Mouse (Mus musculus) MEL (cell line): ENCODE results near the gene Dot1l. TPM values are rescaled to one million over a fixed set of nuclear protein-coding genes. Genes with fewer than 3 reads are reported as not detected.

Experiments used
- DNase-seq: peaks from one replicate; pipeline ENCODE4 v3.0.0; 2011; ENCODE audit warnings: low read depth, low spot score
- H3K27ac ChIP-seq: 2 replicates; pipeline ENCODE4 v1.5.1; 2012; ENCODE audit warnings: low read depth, mild to moderate bottlenecking, control low read depth, low read length, moderate library complexity; ENCODE audit not compliant: control insufficient read depth
- H3K27me3 ChIP-seq, 2 experiments: fragments of 150-350 bp in 1 of 2; sonication (generic) in 1 of 2; 2 replicates each; pipeline ENCODE4 v1.6.1; 2012; ENCODE audit warnings: low read length in 2 of 2, mild to moderate bottlenecking in 2 of 2, improper control_type of control experiment in 1 of 2, moderate library complexity in 1 of 2; ENCODE audit not compliant: insufficient read depth in 2 of 2, control insufficient read depth in 1 of 2
- H3K36me3 ChIP-seq, 2 experiments: 2 replicates each; pipeline ENCODE4 v1.6.1; 2012 to 2014; ENCODE audit warnings: low read length in 2 of 2, improper control_type of control experiment in 1 of 2, inconsistent platforms in 1 of 2, mild to moderate bottlenecking in 1 of 2; ENCODE audit not compliant: insufficient read depth in 2 of 2, control insufficient read depth in 1 of 2
- H3K4me1 ChIP-seq, 2 experiments: fragments of 150-350 bp in 1 of 2; sonication (generic) in 1 of 2; 2 replicates each; pipeline ENCODE4 v1.6.1; 2012; ENCODE audit warnings: low read length in 2 of 2, improper control_type of control experiment in 1 of 2, mild to moderate bottlenecking in 1 of 2; ENCODE audit not compliant: insufficient read depth in 2 of 2, control insufficient read depth in 1 of 2
- H3K4me3 ChIP-seq, 2 experiments: fragments of 150-350 bp in 1 of 2; sonication (generic) in 1 of 2; 2 replicates each; pipeline ENCODE4 v1.5.1; 2012; ENCODE audit warnings: low read depth in 2 of 2, low read length in 2 of 2, mild to moderate bottlenecking in 2 of 2, moderate library complexity in 2 of 2, control low read depth in 1 of 2, improper control_type of control experiment in 1 of 2; ENCODE audit not compliant: control insufficient read depth in 1 of 2, insufficient read depth in 1 of 2
- H3K79me2 ChIP-seq: 2 replicates; pipeline ENCODE4 v1.6.1; 2012; ENCODE audit warnings: mild to moderate bottlenecking, low read length, moderate library complexity; ENCODE audit not compliant: control insufficient read depth, poor library complexity, insufficient read depth
- H3K9ac ChIP-seq: 2 replicates; pipeline ENCODE4 v1.6.1; 2012; ENCODE audit warnings: low read depth, mild to moderate bottlenecking, control low read depth, low read length, moderate library complexity; ENCODE audit not compliant: control insufficient read depth, poor library complexity, severe bottlenecking
- H3K9me3 ChIP-seq: fragments of 150-350 bp; sonication (generic); replicated peaks from 2 replicates; pipeline ENCODE4 v1.6.1; 2012; ENCODE audit warnings: mild to moderate bottlenecking, low read length, improper control_type of control experiment, moderate library complexity; ENCODE audit not compliant: insufficient read depth
- CHD1 ChIP-seq: IDR thresholded peaks from 2 replicates; pipeline ENCODE4 v1.6.1; 2012; ENCODE audit warnings: low read depth, mild to moderate bottlenecking, inconsistent platforms, low read length, improper control_type of control experiment
- CHD2 ChIP-seq: IDR thresholded peaks from 2 replicates; pipeline ENCODE4 v1.6.1; 2011; ENCODE audit warnings: low read length, improper control_type of control experiment
- EP300 ChIP-seq, 2 experiments: IDR thresholded peaks; 2 replicates each; pipeline ENCODE4 v1.6.1; 2011; ENCODE audit warnings: improper control_type of control experiment in 2 of 2, low read length in 2 of 2, low read depth in 1 of 2, mild to moderate bottlenecking in 1 of 2
- GABPA ChIP-seq: IDR thresholded peaks from 2 replicates; pipeline ENCODE4 v1.6.1; 2012; ENCODE audit warnings: low read depth, mild to moderate bottlenecking, inconsistent platforms, low read length, improper control_type of control experiment, moderate library complexity
- HCFC1 ChIP-seq: IDR thresholded peaks from 2 replicates; pipeline ENCODE4 v1.6.1; 2012; ENCODE audit warnings: low read depth, mild to moderate bottlenecking, inconsistent platforms, low read length, improper control_type of control experiment, moderate library complexity
- JUND ChIP-seq: IDR thresholded peaks from 2 replicates; pipeline ENCODE4 v1.6.1; 2011; ENCODE audit warnings: low read depth, mild to moderate bottlenecking, improper control_type of control experiment, low read length
- KAT2A ChIP-seq: conservative IDR thresholded peaks from 2 replicates; pipeline ENCODE4 v1.6.1; 2012; ENCODE audit warnings: low read depth, low read length, improper control_type of control experiment, inconsistent platforms
- MAX ChIP-seq: IDR thresholded peaks from 2 replicates; pipeline ENCODE4 v1.6.1; 2011; ENCODE audit warnings: low read length, improper control_type of control experiment
- MAZ ChIP-seq: IDR thresholded peaks from 2 replicates; pipeline ENCODE4 v1.6.1; 2012; ENCODE audit warnings: low read depth, mild to moderate bottlenecking, inconsistent platforms, low read length, improper control_type of control experiment
- MXI1 ChIP-seq: IDR thresholded peaks from 2 replicates; pipeline ENCODE4 v1.6.1; 2011; ENCODE audit warnings: mild to moderate bottlenecking, low read depth, low read length, improper control_type of control experiment
- MYB ChIP-seq: IDR thresholded peaks from 2 replicates; pipeline ENCODE4 v1.6.1; 2011; ENCODE audit warnings: mild to moderate bottlenecking, low read depth, low read length, improper control_type of control experiment
- MYC ChIP-seq: IDR thresholded peaks from 2 replicates; pipeline ENCODE4 v1.6.1; 2011; ENCODE audit warnings: low read depth, mild to moderate bottlenecking, low read length, improper control_type of control experiment, moderate library complexity
- NELFE ChIP-seq: IDR thresholded peaks from 2 replicates; pipeline ENCODE4 v1.6.1; 2011; ENCODE audit warnings: low read depth, low read length, improper control_type of control experiment
- NRF1 ChIP-seq: IDR thresholded peaks from 2 replicates; pipeline ENCODE4 v1.6.1; 2014; ENCODE audit warnings: low read depth, mild to moderate bottlenecking, inconsistent platforms, low read length, improper control_type of control experiment, moderate library complexity; ENCODE audit not compliant: poor library complexity, insufficient read depth, severe bottlenecking
- POLR2A ChIP-seq, 2 experiments: IDR thresholded peaks; 2 replicates each; pipeline ENCODE4 v1.6.1; 2011 to 2012; ENCODE audit warnings: low read length in 2 of 2, mild to moderate bottlenecking in 2 of 2, control low read depth in 1 of 2, improper control_type of control experiment in 1 of 2, low read depth in 1 of 2, moderate library complexity in 1 of 2; ENCODE audit not compliant: control insufficient read depth in 1 of 2, insufficient read depth in 1 of 2, poor library complexity in 1 of 2
- POLR2AphosphoS2 ChIP-seq: IDR thresholded peaks from 2 replicates; pipeline ENCODE4 v1.6.1; 2011; ENCODE audit warnings: low read length, improper control_type of control experiment
- POLR2AphosphoS5 ChIP-seq: IDR thresholded peaks from 2 replicates; pipeline ENCODE4 v1.6.1; 2012; ENCODE audit warnings: low read depth, borderline replicate concordance, mild to moderate bottlenecking, inconsistent platforms, low read length, moderate library complexity, mixed read lengths
- RAD21 ChIP-seq: IDR thresholded peaks from 2 replicates; pipeline ENCODE4 v1.6.1; 2011; ENCODE audit warnings: mild to moderate bottlenecking, low read depth, low read length, improper control_type of control experiment
- TAL1 ChIP-seq: IDR thresholded peaks from 2 replicates; pipeline ENCODE4 v1.6.1; 2012; ENCODE audit warnings: mild to moderate bottlenecking, inconsistent platforms, low read length, moderate library complexity, mixed read lengths
- TCF12 ChIP-seq: IDR thresholded peaks from 2 replicates; pipeline ENCODE4 v1.6.1; 2014; ENCODE audit warnings: low read depth, mild to moderate bottlenecking, inconsistent platforms, low read length, improper control_type of control experiment, moderate library complexity
- USF1 ChIP-seq: IDR thresholded peaks from 2 replicates; pipeline ENCODE4 v1.6.1; 2014; ENCODE audit warnings: low read depth, mild to moderate bottlenecking, inconsistent platforms, low read length, improper control_type of control experiment, moderate library complexity
- ZC3H11A ChIP-seq: IDR thresholded peaks from 2 replicates; pipeline ENCODE4 v1.6.1; 2012; ENCODE audit warnings: low read depth, mild to moderate bottlenecking, inconsistent platforms, low read length, improper control_type of control experiment
- ZKSCAN1 ChIP-seq: IDR thresholded peaks from 2 replicates; pipeline ENCODE4 v1.6.1; 2012; ENCODE audit warnings: low read depth, mild to moderate bottlenecking, inconsistent platforms, low read length, improper control_type of control experiment, moderate library complexity
- ZMIZ1 ChIP-seq: IDR thresholded peaks from 2 replicates; pipeline ENCODE4 v1.6.1; 2012; ENCODE audit warnings: low read depth, mild to moderate bottlenecking, inconsistent platforms, low read length, improper control_type of control experiment, moderate library complexity
- ZNF384 ChIP-seq: IDR thresholded peaks from 2 replicates; pipeline ENCODE4 v1.6.1; 2012; ENCODE audit warnings: low read depth, mild to moderate bottlenecking, inconsistent platforms, low read length, improper control_type of control experiment
- polyA plus RNA-seq, 2 experiments: library from polyadenylated mRNA; stranded (reverse) in 1 of 2; unstranded in 1 of 2; fragments of >175 nt in 1 of 2; fragments of >200 nt in 1 of 2; gene quantifications; 2 replicates each; pipeline versions ENCODE4 v1.2.1 to v1.2.4; 2012; ENCODE audit warnings: low replicate concordance in 2 of 2, low read depth in 1 of 2; ENCODE audit not compliant: insufficient read length in 2 of 2, insufficient read depth in 1 of 2, missing spikeins in 1 of 2
- total RNA-seq: library from RNA; depleted of rRNA; stranded (reverse); fragments of 300-350 nt; gene quantifications from 2 replicates; pipeline ENCODE4 v1.2.3, GENCODE M21; 2012

Dot1l gene
- total and polyA plus RNA-seq, 3 experiments: 15.0 to 70.6 TPM; not detected in 1

- no peak overlapping the region for H3K27ac ChIP-seq
Observed at GRCm38 (mm10) chr10:80829359-80830278, 74.6 kb downstream of the Dot1l start.

GRCm38 (mm10) chr10:80831136-80831535 is 76.1 kb downstream of the Dot1l start:
- H3K4me1 ChIP-seq: peaks cover 2 to 13% of the 10 kb centered on the region in 2 experiments; a peak in 3 of 4 replicates
- peaks cover 23% of the 10 kb centered on the region for H3K79me2 ChIP-seq
- TF ChIP-seq MXI1 (0 out of 2 replicates have a peak, but pooled peaks have one; percentile 56), MAZ (no peak), USF1 (peak; percentile 18; the same call in 1 of the 2 replicates)
- H3K4me3 ChIP-seq: no peak overlapping the region
- DNase-seq: peak; percentile 87
- H3K9ac ChIP-seq: no peak overlapping the region
- peaks cover 0 to 6% of the 10 kb centered on the region in 2 experiments; a peak in 2 of 4 replicates for H3K36me3 ChIP-seq
- no peak overlapping the region for H3K27ac ChIP-seq
- H3K27me3 ChIP-seq: no peaks in the 10 kb centered on the region
- no peaks in the 10 kb centered on the region for H3K9me3 ChIP-seq

More at GRCm38 (mm10) chr10:80829359-80830278, 74.6 kb downstream of the Dot1l start:
- no peaks in the 10 kb centered on the region for H3K27me3 ChIP-seq
- TF ChIP-seq TCF12 (no peak), JUND (no peak), MYB (no peak), ZNF384 (no peak), POLR2AphosphoS5 (no peak; the same call in 1 of the 2 replicates), MAX (no peak), MYC (no peak), HCFC1 (no peak), POLR2AphosphoS2 (peak; percentile 89), USF1 (no peak), TAL1 (no peak), GABPA (no peak), RAD21 (no peak), CHD2 (no peak), ZKSCAN1 (peak; percentile 86), ZC3H11A (no peak), CHD1 (no peak), KAT2A (no peak), POLR2A (IDR thresholded peaks at IDR 0.05; ENCODE audit: control insufficient read depth in 1 of 2, insufficient read depth in 1 of 2, low read depth in 1 of 2, low read length in 2 of 2, poor library complexity in 1 of 2) (peak in 1 of 2 experiments; percentile 46; a peak in 1 of 4 replicates), NRF1 (no peak), ZMIZ1 (peak; percentile 63), NELFE (no peak), EP300 (IDR thresholded peaks at IDR 0.05; ENCODE audit: low read depth in 1 of 2, low read length in 2 of 2) (no peak)
- H3K79me2 ChIP-seq: peaks cover 23% of the 10 kb centered on the region
- H3K9me3 ChIP-seq: no peaks in the 10 kb centered on the region
- H3K4me3 ChIP-seq: no peak overlapping the region
- no peak overlapping the region for H3K9ac ChIP-seq
- peak; percentile 23 for DNase-seq
- H3K36me3 ChIP-seq: peaks cover 0 to 14% of the 10 kb centered on the region in 2 experiments; a peak in 2 of 4 replicates
- H3K4me1 ChIP-seq: peaks cover 4 to 21% of the 10 kb centered on the region in 2 experiments
